Mouse (Mus musculus): ENCODE data around the gene Gm17349.

DNA sequence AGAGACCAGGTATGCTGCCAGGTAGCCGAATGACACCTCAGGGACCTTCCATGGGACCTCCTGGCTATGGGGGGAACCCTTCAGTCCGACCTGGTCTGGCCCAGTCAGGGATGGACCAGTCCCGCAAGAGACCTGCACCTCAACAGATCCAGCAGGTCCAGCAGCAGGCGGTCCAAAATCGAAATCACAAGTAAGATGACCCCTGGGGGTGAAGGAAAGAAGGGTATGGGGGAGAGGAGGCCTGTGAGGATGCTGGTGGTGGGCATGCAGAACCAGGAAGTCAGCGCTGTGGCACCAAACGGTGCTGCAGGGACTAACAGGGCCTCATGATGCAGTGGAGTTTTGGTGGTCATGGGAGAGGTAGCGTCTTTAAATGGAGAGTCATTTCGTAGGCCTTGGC lies 2.2 kb downstream of the Gm17349 start:
- TF ChIP-seq CTCF (IDR thresholded peaks at IDR 0.05; ENCODE audit: low read depth) (no peak), EP300 (IDR thresholded peaks at IDR 0.05; ENCODE audit: low read depth) (no peak)
